Mouse (Mus musculus) neutrophil, adult 5-6 weeks (primary cell): ENCODE data around the gene Aurkb. TPM values are rescaled to one million over a fixed set of nuclear protein-coding genes. Genes with fewer than 3 reads are reported as not detected.
A peak's percentile ranks its signal among the peaks of the same experiment; 100 is the strongest.
"Not testable (repeated sequence)": the region's sequence is repeated elsewhere in the genome, so short reads cannot be mapped to it uniquely, and the experiment has no call there.

ENCODE experiments used
- ATAC-seq: fragments of 151-379, 151-347 bp; 2 replicates; pipeline ENCODE4 v1.8.0; 2017; ENCODE audit warnings: mild to moderate bottlenecking, moderate TSS enrichment; ENCODE audit not compliant: insufficient number of reproducible peaks, poor library complexity, low FRiP score, severe bottlenecking; ENCODE audit errors: extremely low read depth
- total RNA-seq: library from RNA; stranded (forward); fragments of 200-1000 nt; gene quantifications from 2 replicates; pipeline ENCODE4 v1.2.3, GENCODE M21; 2017

Gene Aurkb
- total RNA-seq, 1 experiment from 2014 or later = 5.5 TPM

DNA sequence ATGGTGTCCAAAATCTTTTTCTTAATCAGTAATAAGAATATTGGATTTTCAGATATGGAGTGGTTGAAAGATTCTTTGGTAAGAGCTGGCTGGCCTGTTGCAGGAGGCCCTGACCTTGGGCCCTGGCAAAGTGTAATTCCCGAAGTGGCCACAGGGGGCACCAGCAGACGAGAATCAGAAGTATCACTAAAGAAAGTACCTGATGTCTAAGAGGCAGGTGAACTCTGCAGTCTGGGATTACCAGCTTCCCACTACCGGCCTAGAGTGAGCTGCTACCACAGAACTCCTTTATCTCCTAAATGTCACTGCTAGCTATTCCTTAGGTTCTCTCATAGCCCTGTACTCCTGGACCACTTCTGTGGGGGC lies 46.9 kb downstream of the Aurkb start:
- no peak for ATAC-seq

- no peak for ATAC-seq
These were observed 47.4 kb downstream of the Aurkb start for GRCm38 (mm10) chr11:69092871-69093270.

DNA sequence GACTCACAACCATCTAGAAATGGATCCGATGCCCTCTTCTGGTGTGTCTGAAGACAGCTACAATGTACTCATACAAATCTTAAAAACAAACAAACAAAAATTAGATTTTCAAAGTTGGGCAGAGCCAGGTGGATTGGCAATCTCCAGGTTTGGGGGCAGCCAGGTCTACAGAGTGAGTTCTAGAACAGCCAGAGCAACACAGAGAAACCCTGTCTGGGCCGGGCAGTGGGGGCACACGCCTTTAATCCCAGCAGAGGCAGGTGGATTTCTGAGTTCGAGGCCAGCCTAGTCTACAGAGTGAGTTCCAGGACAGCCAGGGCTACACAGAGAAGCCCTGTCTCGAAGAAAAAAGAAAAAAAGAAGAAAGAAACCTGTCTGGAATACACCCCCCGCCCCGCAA lies 48.4 kb downstream of the Aurkb start:
- not testable (repeated sequence) for ATAC-seq

DNA sequence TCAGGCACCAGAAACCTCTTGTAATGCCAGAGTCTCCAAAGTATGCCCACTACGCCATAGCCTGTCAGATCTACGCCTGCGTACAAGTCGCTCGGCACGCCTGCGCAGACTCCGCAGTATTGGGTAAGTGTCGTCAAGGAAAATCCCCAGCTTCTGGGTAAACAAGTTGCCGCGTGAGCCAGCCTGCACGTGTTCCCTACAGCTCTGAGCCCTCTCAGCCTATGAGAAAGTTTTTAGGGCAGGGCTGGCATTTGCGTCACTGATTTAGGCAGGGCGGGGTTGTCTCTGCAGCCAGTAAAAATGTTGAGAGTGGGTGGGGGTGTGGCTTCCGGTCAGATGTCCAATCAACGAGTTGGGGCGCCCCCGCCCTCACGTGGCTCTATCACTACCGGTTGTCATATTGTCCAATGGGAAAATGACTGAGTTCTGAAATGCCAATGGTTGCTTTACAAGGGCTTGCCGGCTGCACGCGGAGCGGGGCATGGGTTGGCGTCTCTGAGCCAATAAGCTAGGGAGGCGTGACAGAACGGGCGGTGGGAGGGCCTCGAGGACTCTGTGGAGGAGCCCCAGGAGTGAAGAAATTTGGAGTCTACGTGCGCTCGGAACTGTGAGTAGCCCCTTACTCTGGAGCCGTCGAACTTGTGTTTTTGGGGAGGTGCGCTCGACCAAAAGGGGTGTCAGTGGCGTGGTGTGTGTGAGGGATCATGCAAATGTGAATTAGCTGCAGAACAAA lies 49.4 kb downstream of the Aurkb start, which contains the start of gene Per1:
Per1 (plus strand) TSS at position 521 of the 733 bp plus-strand sequence.
- peak; percentile 66 for ATAC-seq

GRCm38 (mm10) chr11:69095511-69096231 lies 50.2 kb downstream of the Aurkb start:
- ATAC-seq = no peak

- ATAC-seq = no peak
These were observed 51.0 kb downstream of the Aurkb start for GRCm38 (mm10) chr11:69096360-69096986.

- ATAC-seq = peak; percentile 18
These were observed 51.8 kb downstream of the Aurkb start for GRCm38 (mm10) chr11:69096987-69097900.

DNA sequence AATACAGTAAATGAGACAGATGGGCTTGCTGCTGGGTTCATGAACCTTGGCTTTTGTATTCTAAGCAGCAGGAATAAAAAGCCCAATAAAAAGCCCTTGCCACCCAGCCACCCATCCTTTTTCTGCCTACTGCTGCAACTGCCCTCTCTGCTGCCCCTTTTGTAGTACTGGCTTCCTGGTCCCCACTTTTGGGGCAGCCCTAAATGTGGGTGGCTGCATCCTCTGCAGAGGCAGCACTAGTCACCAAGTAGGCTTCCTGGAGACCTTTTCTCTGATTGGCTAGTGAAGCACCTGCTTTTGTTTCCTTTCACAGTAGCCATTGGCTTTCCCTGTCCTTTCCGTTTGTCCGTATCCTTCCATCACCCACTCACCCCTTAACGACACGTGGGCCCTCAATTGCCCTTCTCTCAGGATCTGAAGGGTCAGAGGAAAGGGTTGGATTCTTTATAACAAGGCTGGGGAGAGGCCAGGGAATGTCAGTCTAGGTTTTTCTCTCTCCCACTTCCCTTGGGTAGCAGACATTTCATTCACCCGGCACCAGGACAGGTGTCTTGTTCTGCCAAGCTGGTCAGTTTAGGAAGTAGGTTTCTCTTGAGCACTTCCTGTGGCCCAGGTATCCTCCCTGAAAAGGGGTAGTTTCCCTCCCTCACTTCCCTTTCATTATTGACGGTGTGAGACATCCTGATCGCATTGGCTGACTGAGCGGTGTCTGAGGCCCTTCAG lies 52.8 kb downstream of the Aurkb start:
- ATAC-seq = no peak

DNA sequence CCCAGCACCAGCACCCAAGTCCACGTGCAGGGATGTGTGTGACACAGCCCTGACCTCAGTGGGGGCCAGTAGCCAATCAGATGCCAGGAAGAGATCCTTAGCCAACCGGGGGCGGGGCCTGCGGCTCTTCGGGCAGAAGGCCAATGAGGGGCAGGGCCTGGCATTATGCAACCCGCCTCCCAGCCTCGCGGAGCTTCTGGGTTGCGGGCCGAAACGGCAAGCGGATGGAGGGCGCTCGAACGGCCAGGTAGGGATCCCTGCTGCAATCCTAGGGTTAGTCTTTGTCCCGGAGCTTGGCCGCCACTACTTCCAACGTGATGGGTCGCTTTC lies 53.3 kb downstream of the Aurkb start:
- ATAC-seq = peak; percentile 55

DNA sequence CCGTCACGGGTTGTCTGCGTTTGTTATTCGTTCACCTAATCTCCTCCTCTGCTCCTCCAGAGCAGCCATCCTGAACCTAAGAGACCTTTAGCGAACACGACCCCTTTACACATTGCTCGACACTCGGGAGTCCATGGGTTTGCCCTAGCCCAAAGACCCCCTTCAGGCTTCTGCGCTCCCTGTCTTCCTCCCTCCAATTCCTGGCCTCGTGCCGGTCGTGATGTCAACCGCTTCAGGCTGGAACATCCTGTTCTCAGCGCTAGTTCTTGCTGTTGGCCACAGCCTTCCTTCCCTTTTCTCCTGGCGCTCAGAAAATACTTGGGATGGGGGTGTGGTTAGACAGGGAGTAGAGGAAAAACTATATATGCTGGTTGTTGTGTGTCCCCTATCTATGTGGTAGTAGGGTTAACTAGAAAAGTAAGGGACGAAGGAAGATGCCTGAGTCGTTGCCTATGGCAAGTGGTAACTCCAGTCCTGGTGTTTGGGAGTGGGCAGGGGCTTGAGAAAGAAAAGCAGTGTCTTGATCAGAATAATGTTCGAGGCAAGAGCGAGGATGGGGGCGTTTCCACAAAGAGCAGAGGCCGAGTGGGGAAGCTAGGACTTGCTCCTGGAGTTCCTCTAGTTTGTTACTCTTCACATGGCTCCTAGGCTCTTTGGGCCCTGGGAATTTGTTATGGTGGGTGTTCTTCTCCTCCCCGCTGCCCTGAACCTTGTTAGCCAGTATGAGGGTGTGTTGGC lies 53.9 kb downstream of the Aurkb start:
- ATAC-seq = no peak

- peak; percentile 7 for ATAC-seq
These were observed 54.5 kb downstream of the Aurkb start for GRCm38 (mm10) chr11:69099915-69100345.

DNA sequence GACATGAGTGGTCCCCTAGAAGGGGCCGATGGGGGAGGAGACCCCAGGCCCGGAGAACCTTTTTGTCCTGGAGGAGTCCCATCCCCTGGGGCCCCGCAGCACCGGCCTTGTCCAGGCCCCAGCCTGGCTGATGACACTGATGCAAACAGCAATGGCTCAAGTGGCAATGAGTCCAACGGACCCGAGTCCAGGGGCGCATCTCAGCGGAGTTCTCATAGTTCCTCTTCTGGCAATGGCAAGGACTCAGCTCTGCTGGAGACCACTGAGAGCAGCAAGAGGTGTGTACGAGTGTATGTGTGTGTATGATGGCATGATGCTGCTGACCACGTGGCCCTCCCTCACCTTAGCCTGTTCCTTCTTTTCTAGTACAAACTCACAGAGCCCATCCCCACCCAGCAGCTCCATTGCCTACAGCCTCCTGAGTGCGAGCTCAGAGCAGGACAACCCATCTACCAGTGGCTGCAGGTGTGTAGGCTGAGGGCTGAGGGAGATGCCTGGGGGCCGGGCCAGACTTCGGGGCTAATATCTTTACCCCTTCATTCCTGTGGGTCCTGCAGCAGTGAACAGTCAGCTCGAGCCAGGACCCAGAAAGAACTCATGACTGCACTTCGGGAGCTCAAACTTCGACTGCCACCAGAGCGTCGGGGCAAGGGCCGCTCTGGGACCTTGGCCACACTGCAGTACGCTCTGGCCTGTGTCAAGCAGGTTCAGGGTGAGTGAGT lies 55.4 kb downstream of the Aurkb start:
- no peak for ATAC-seq

Other genes with a start within 250 kb of the Aurkb start
- gene Ndel1, start 173.8 kb upstream of the Aurkb start, total RNA-seq = 179 and 227 TPM in 2 replicates
- gene Rnf222, start 157.1 kb upstream of the Aurkb start, total RNA-seq = not detected in 2 replicates
- 2,315 and 2,386 TPM in 2 replicates for gene Rpl26, start 144.1 kb upstream of the Aurkb start, total RNA-seq
- gene Odf4, start 118.6 kb upstream of the Aurkb start, total RNA-seq = not detected in 2 replicates
- not detected in 2 replicates for gene Arhgef15, start 88.2 kb upstream of the Aurkb start, total RNA-seq
- gene Slc25a35, start 77.5 kb upstream of the Aurkb start, total RNA-seq = 1.7 and 4.7 TPM in 2 replicates
- 2.1 and 2.4 TPM in 2 replicates for gene Rangrf, start 70.5 kb upstream of the Aurkb start, total RNA-seq
- gene Pfas, start 37.2 kb upstream of the Aurkb start, total RNA-seq = 11.9 and 16.4 TPM in 2 replicates
- gene Ctc1, start 29.7 kb upstream of the Aurkb start, total RNA-seq = 35.7 and 42.2 TPM in 2 replicates
- 28.4 TPM in 2 replicates for gene Borcs6, start 14.1 kb downstream of the Aurkb start, total RNA-seq
- 1.2 and 1.6 TPM in 2 replicates for gene Tmem107, start 25.2 kb downstream of the Aurkb start, total RNA-seq
- gene Vamp2, start 42.8 kb downstream of the Aurkb start, total RNA-seq = 108 and 111 TPM in 2 replicates
- gene Per1, start 49.6 kb downstream of the Aurkb start, total RNA-seq = 28.9 and 36.1 TPM in 2 replicates
- gene Hes7, start 74.8 kb downstream of the Aurkb start, total RNA-seq = 0.23 TPM in 1 of 2 replicates, not detected in the other
- gene 9130213A22Rik, start 76.9 kb downstream of the Aurkb start, total RNA-seq = 0.23 and 0.74 TPM in 2 replicates
- 0.25 TPM in 1 of 2 replicates, not detected in the other for gene Aloxe3, start 80.2 kb downstream of the Aurkb start, total RNA-seq
- gene Alox12b, start 111.3 kb downstream of the Aurkb start, total RNA-seq = not detected in 2 replicates
- not detected in 2 replicates for gene Alox8, start 152.2 kb downstream of the Aurkb start, total RNA-seq
- gene Gucy2e, start 191.4 kb downstream of the Aurkb start, total RNA-seq = not detected in 2 replicates